Mouse (Mus musculus) embryonic facial prominence, embryonic 14.5 days (tissue): ENCODE results near the gene Me1. TPM values are rescaled to one million over a fixed set of nuclear protein-coding genes. Genes with fewer than 3 reads are reported as not detected.

ENCODE experiments used
- ATAC-seq: fragments of 200-750 bp; cut with Nextera tagmentation; 2 replicates; pipeline ENCODE4 v1.8.0; 2017; ENCODE audit warnings: low read depth, moderate number of reproducible peaks, moderate TSS enrichment
- DNase-seq: peaks from one replicate; pipeline ENCODE4 v3.0.0-alpha.2; 2015; ENCODE audit warnings: low spot score
- H3K27ac ChIP-seq: fragments of 300-500 bp; sonication (generic); replicated peaks from 2 replicates; pipeline ENCODE4 v1.5.1; 2014; ENCODE audit warnings: low read depth, mild to moderate bottlenecking, low read length, moderate library complexity
- H3K27me3 ChIP-seq: fragments of 300-500 bp; sonication (generic); replicated peaks from 2 replicates; pipeline ENCODE4 v1.6.1; 2014; ENCODE audit warnings: low read length; ENCODE audit not compliant: control insufficient read depth, insufficient read depth
- H3K36me3 ChIP-seq: fragments of 300-500 bp; sonication (generic); 2 replicates; pipeline ENCODE4 v1.6.1; 2014; ENCODE audit warnings: low read length, mixed read lengths; ENCODE audit not compliant: control insufficient read depth, insufficient read depth
- H3K4me1 ChIP-seq: fragments of 300-500 bp; sonication (generic); 2 replicates; pipeline ENCODE4 v1.6.1; 2014; ENCODE audit warnings: antibody characterized with exemption, low read length; ENCODE audit not compliant: control insufficient read depth, insufficient read depth
- H3K4me2 ChIP-seq: fragments of 300-500 bp; sonication (generic); 2 replicates; pipeline ENCODE4 v1.6.1; 2014; ENCODE audit warnings: low read depth, mild to moderate bottlenecking, low read length, moderate library complexity, mixed read lengths
- H3K4me3 ChIP-seq: fragments of 300-500 bp; sonication (generic); 2 replicates; pipeline ENCODE4 v1.5.1; 2014; ENCODE audit warnings: low read depth, mild to moderate bottlenecking, low read length
- H3K9ac ChIP-seq: fragments of 300-500 bp; sonication (generic); 2 replicates; pipeline ENCODE4 v1.6.1; 2014; ENCODE audit warnings: low read depth, mild to moderate bottlenecking, low read length, moderate library complexity, mixed read lengths
- H3K9me3 ChIP-seq: fragments of 300-500 bp; sonication (generic); 2 replicates; pipeline ENCODE4 v1.6.1; 2016; ENCODE audit warnings: low read length; ENCODE audit not compliant: control insufficient read depth
- WGBS: fragments of 180-500 bp; shearing (Covaris S2); extraction: QIAGEN DNeasy Blood & Tissue Kit; methylation state at CpG from one replicate; pipeline ENCODE4 v1.1.7; 2014; 5-methylcytosine and 5-hydroxymethylcytosine counted together
- polyA plus RNA-seq: library from polyadenylated mRNA; unstranded; fragments of >200 nt; fragmentation: Nextera tagmentation; extraction: Ambion mirVana; gene quantifications from 2 replicates; pipeline ENCODE4 v1.2.1, GENCODE M21; 2014

The Me1 gene
- 26.1 and 26.3 TPM in 2 replicates for polyA plus RNA-seq

DNA sequence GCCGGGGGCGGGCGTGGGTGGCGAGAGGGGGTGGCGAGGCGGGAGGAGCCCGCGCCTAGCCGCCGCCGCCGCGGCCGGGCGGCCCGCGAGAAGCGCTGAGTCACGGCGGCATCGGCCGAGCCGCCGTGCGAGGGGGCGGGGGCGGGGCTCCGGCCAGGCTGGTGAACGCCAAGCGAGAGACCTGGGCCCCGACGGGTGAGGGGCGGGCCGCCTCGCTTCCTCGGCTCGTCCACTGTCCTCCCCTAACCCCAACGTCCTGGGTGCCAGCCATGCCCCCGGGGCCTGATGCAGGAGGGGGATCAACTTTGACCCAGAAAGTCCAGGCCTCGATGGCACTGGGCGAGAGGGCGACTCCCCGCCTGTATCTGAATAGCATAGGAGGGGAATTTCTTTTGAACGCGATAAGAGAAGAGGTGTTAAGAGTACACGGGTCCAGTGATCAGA lies at the start of gene Me1:
TSS of gene Me1 (minus strand) at position 136 of the 444 bp plus-strand sequence.
- H3K4me3 ChIP-seq: peak within 1 kb of the TSS; percentile 80
- H3K36me3 ChIP-seq: no peaks in the 10 kb centered on the region
- DNase-seq: no peak
- peak; percentile 76 for ATAC-seq
- H3K4me2 ChIP-seq: peak within 1 kb of the TSS; percentile 87
- H3K27ac ChIP-seq: no peak within 1 kb of the TSS
- no peaks in the 10 kb centered on the region for H3K9me3 ChIP-seq
- WGBS: 3% methylated on average over 8 of the region's 46 CpGs
- peak within 1 kb of the TSS; percentile 84 for H3K9ac ChIP-seq
- H3K27me3 ChIP-seq: no peaks in the 10 kb centered on the region
- H3K4me1 ChIP-seq: no peaks in the 10 kb centered on the region

DNA sequence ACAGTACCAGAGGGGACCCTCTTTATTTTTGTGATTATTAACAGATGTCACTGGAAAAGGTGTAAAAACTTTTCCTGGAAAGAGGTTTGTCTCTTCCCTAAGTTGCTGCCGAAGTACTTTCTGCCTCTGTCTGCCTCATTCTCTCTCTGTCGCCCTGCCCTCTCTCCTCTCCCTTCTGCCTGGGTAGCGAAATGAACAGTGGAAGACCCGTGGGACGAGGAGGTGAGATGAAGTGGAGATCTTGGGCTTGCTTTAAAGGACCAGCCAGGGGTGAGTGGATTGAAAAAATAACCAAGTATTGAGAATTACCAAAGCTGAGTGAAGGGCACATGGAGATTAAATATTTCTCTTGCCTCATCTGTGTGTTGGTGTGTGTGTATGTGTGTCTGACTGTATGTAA lies 48.3 kb upstream of the Me1 start:
- no peak for DNase-seq
- no peaks in the 10 kb centered on the region for H3K36me3 ChIP-seq
- no peaks in the 10 kb centered on the region for H3K27me3 ChIP-seq
- H3K9me3 ChIP-seq: no peaks in the 10 kb centered on the region
- no peak for ATAC-seq
- peak overlapping the region; percentile 40 for H3K4me3 ChIP-seq
- H3K4me2 ChIP-seq: peak overlapping the region; percentile 60
- no peak overlapping the region for H3K27ac ChIP-seq
- WGBS: 14% methylated on average over 5 of the region's 5 CpGs
- peak overlapping the region; percentile 55 for H3K9ac ChIP-seq
- H3K4me1 ChIP-seq: peaks cover 9% of the 10 kb centered on the region

DNA sequence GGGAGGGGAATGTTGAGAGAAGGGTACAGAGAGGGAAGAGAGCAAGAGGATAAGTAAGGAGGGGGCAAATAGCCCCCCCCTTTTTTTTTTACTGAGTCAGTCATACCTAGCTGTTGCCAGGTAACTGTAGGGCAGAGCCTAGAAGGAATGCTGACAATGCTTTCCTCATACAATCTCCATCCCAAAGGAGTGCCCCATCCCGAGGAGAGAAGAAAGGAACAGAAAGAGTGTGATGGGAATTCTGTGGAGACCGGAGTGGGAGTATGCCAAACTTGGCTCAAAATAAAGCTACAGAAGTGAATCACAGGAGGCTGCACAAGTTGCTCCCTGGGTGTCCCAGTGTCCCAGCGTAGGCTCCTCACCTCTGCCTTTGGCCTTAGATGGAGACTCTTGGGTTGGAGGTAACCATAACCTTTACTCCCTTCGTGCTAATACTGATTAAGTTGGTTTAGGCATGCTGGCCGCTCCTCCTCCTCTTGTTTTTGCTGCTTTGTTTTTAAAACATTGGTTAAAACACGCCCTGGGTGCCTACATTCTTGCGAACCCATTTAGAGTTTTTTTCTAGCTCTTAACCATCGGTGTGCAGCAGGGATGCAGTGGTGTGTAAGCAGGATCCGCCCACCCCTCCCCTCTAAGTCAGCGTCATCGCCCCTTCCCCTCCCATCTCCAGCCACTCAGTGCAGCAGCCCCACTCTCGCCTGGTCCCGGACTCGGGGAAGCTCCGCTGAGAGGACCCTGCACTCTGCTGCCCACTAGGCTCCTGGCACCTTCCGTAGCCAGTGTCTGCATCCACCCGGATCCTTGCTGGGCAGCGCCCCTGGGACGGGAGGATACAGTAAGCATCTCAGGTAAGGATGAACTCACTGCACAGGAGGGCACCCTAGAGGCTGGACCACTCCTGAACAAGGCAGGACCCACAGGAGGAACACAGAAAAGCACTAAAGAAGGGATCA lies 47.5 kb upstream of the Me1 start, which contains the start of gene Prss35:
TSS of gene Prss35 (plus strand) at position 691 of the 953 bp plus-strand sequence.
- Histone ChIP-seq H3K4me1 (peaks cover 9% of the 10 kb centered on the region), H3K4me2 (peak within 1 kb of the TSS; percentile 60), H3K36me3 (no peaks in the 10 kb centered on the region), H3K4me3 (peak within 1 kb of the TSS; percentile 40), H3K27me3 (no peaks in the 10 kb centered on the region), H3K9ac (peak within 1 kb of the TSS; percentile 55), H3K9me3 (no peaks in the 10 kb centered on the region), H3K27ac (no peak within 1 kb of the TSS)
- peak; percentile 70 for DNase-seq
- WGBS: 6% methylated on average over 19 of the region's 19 CpGs
- peak; percentile 75 for ATAC-seq

DNA sequence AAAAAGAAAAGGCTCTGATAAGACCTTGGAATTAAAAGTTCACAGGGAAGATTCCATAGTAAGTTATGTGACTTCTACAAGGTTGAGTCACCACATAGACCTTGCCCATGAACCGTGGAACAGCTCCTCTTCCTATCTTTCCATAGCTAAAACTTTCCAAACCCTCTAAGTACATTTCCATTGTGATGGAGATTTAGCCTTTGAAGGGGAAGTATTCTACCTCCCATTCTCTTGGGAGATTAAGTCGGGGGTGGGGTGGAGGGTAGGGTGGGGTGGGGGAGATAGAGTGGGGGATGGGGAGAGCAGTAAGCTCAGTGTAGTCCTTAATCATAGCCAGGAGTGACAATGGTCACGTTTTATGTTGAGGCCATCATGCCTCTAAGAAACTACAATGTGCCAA lies 44.2 kb upstream of the Me1 start:
- Histone ChIP-seq H3K4me1 (peaks cover 7% of the 10 kb centered on the region), H3K4me3 (no peak overlapping the region), H3K9me3 (no peaks in the 10 kb centered on the region), H3K27me3 (no peaks in the 10 kb centered on the region), H3K9ac (no peak overlapping the region), H3K4me2 (no peak overlapping the region), H3K27ac (no peak overlapping the region), H3K36me3 (no peaks in the 10 kb centered on the region)
- 26% methylated on average over 3 of the region's 3 CpGs for WGBS
- ATAC-seq (no peak), DNase-seq (no peak)

DNA sequence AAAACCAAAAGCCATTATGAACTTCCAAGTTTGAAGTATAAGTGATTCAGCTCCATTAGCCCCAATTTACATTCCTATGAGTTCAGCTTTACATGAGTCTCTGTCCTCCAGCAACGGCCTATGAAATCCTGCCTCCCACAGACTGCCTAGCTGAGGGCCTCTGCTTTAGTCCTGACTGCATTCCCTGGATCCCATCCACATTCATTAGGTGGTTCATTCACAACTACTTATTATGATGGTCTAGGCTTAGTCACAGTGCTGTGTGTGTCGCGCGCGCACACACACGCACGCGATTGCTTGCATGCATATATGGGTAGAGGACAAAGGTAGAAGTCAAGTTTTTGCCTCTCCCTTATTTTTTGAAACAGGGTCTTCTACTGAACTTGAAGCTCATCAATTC lies 43.0 kb upstream of the Me1 start:
- Histone ChIP-seq H3K9ac (no peak overlapping the region), H3K36me3 (no peaks in the 10 kb centered on the region), H3K9me3 (no peaks in the 10 kb centered on the region), H3K4me3 (no peak overlapping the region), H3K27me3 (no peaks in the 10 kb centered on the region), H3K27ac (no peak overlapping the region), H3K4me1 (peaks cover 7% of the 10 kb centered on the region), H3K4me2 (no peak overlapping the region)
- no peak for ATAC-seq
- 89% methylated on average over 8 of the region's 8 CpGs for WGBS
- no peak for DNase-seq

DNA sequence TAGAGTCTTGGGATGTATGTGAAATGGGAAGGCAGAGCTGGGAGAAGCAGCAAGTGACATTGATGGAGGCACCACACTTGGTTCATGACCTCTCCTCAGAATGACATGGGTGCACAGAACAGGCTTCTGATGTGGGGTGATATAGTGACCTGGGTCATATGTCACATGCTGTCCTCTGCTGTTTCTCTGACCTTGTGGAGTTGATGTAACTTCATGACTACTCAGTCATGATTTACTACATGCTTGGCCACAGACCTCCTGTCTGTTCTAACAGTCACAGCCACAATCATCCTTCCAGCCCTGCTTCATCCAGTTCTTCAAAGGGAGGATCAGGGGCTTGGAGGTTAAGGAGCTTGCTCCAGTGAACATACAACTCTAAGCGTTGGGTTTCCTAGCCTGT lies 42.3 kb upstream of the Me1 start:
- no peak overlapping the region for H3K9ac ChIP-seq
- H3K4me3 ChIP-seq: no peak overlapping the region
- no peaks in the 10 kb centered on the region for H3K27me3 ChIP-seq
- WGBS: 87% methylated on average over 1 of the region's 1 CpGs
- H3K9me3 ChIP-seq: no peaks in the 10 kb centered on the region
- no peak for ATAC-seq
- DNase-seq: no peak
- no peak overlapping the region for H3K27ac ChIP-seq
- H3K4me2 ChIP-seq: no peak overlapping the region
- no peaks in the 10 kb centered on the region for H3K36me3 ChIP-seq
- peaks cover 5% of the 10 kb centered on the region for H3K4me1 ChIP-seq

DNA sequence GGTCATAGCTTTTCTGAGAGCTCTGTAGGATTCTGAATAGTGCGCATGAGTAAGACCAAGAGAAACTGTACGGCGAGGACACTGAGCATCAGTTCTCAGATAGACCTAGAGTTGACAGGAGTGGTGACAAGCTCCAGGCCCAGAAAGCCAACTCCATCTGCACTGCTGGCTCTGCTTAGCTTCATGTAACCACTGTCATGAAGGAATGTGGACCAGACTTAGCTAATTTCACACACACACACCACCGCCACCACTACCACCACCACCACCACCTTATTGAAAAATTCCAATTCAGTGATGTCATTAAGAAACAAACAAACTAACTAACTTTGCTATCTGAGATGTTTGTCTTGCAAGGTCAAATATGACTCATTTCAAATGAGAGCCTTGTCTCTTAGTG lies 41.2 kb upstream of the Me1 start:
- Histone ChIP-seq H3K9ac (no peak overlapping the region), H3K27ac (no peak overlapping the region), H3K27me3 (no peaks in the 10 kb centered on the region), H3K4me1 (peaks cover 2% of the 10 kb centered on the region; the same call in 1 of the 2 replicates), H3K36me3 (no peaks in the 10 kb centered on the region), H3K4me2 (no peak overlapping the region), H3K9me3 (no peaks in the 10 kb centered on the region), H3K4me3 (no peak overlapping the region)
- ATAC-seq: no peak
- WGBS: 74% methylated on average over 4 of the region's 4 CpGs
- DNase-seq: no peak

DNA sequence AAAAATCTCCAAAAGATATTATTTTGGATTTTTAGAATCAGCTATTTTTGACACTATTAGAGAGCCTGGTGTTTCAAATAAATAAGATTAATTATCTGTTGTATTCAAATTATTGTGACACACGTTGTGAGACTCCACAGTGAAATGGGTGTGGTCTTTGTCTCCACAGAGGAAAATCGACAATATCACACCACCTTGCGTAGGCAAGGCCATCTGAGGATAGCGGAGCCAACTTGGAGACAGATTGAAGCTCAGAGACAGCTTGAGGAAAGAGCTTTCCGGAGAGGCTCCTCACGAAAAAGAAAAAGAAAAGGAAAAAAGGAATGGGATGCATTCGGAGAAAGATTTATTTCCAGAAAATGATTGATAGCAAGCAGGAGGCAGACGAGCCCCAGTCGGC lies 39.0 kb upstream of the Me1 start:
- no peak for ATAC-seq
- no peaks in the 10 kb centered on the region for H3K9me3 ChIP-seq
- no peaks in the 10 kb centered on the region for H3K36me3 ChIP-seq
- H3K27ac ChIP-seq: no peak overlapping the region
- WGBS: 74% methylated on average over 9 of the region's 9 CpGs
- no peak for DNase-seq
- peaks cover 2% of the 10 kb centered on the region; the same call in 1 of the 2 replicates for H3K4me1 ChIP-seq
- no peak overlapping the region for H3K4me2 ChIP-seq
- H3K4me3 ChIP-seq: no peak overlapping the region
- no peaks in the 10 kb centered on the region for H3K27me3 ChIP-seq
- no peak overlapping the region for H3K9ac ChIP-seq
